Mouse (Mus musculus): ENCODE measurements around the gene Rassf3.

Gene Rassf3

GRCm38 (mm10) chr10:121390602-121391001 is 85.5 kb downstream of the Rassf3 start:
- TF ChIP-seq NANOG (IDR thresholded peaks at IDR 0.05; ENCODE audit: borderline replicate concordance, low read length): no peak
- TF ChIP-seq POU5F1 (IDR thresholded peaks at IDR 0.05; ENCODE audit: borderline replicate concordance, low read length): no peak
- no peak for TF ChIP-seq CTCF (conservative IDR thresholded peaks at IDR 0.05; ENCODE audit: low read length)
- Histone ChIP-seq H3K27me3 (ENCODE audit: insufficient read depth, low read length) (no peaks in the 10 kb centered on the region), H3K4me1 (replicated peaks; ENCODE audit: low read depth, low read length) (peaks cover 49% of the 10 kb centered on the region), H3K36me3 (ENCODE audit: insufficient read depth, low read length) (peaks cover 97% of the 10 kb centered on the region), H3K9me3 (ENCODE audit: low read length) (no peaks in the 10 kb centered on the region), H3K4me3 (replicated peaks; ENCODE audit: low read length) (no peak overlapping the region)

- Histone ChIP-seq H3K36me3 (ENCODE audit: insufficient read depth, low read length) (peaks cover 97% of the 10 kb centered on the region), H3K4me1 (replicated peaks; ENCODE audit: low read depth, low read length) (peaks cover 40% of the 10 kb centered on the region), H3K27me3 (ENCODE audit: insufficient read depth, low read length) (no peaks in the 10 kb centered on the region), H3K4me3 (replicated peaks; ENCODE audit: low read length) (0 out of 2 replicates have a peak overlapping the region, but pooled peaks have one; percentile 1), H3K9me3 (ENCODE audit: low read length) (no peaks in the 10 kb centered on the region)
- TF ChIP-seq POU5F1 (IDR thresholded peaks at IDR 0.05; ENCODE audit: borderline replicate concordance, low read length) (no peak), NANOG (IDR thresholded peaks at IDR 0.05; ENCODE audit: borderline replicate concordance, low read length) (no peak)
Observed at GRCm38 (mm10) chr10:121386347-121386746, 89.8 kb downstream of the Rassf3 start.

- TF ChIP-seq CTCF (conservative IDR thresholded peaks at IDR 0.05; ENCODE audit: low read length) (no peak), POU5F1 (IDR thresholded peaks at IDR 0.05; ENCODE audit: borderline replicate concordance, low read length) (no peak), NANOG (IDR thresholded peaks at IDR 0.05; ENCODE audit: borderline replicate concordance, low read length) (no peak)
- H3K9me3 ChIP-seq (ENCODE audit: low read length): no peaks in the 10 kb centered on the region
Observed at GRCm38 (mm10) chr10:121385695-121386094, 90.5 kb downstream of the Rassf3 start.

GRCm38 (mm10) chr10:121384710-121385109 is 91.4 kb downstream of the Rassf3 start:
- no peaks in the 10 kb centered on the region for H3K27me3 ChIP-seq (ENCODE audit: insufficient read depth, low read length)
- peaks cover 97% of the 10 kb centered on the region for H3K36me3 ChIP-seq (ENCODE audit: insufficient read depth, low read length)
- H3K4me3 ChIP-seq (replicated peaks; ENCODE audit: low read length): no peak overlapping the region
- TF ChIP-seq NANOG (IDR thresholded peaks at IDR 0.05; ENCODE audit: borderline replicate concordance, low read length): no peak
- no peak for TF ChIP-seq POU5F1 (IDR thresholded peaks at IDR 0.05; ENCODE audit: borderline replicate concordance, low read length)
- TF ChIP-seq CTCF (conservative IDR thresholded peaks at IDR 0.05; ENCODE audit: low read length): no peak
- H3K4me1 ChIP-seq (replicated peaks; ENCODE audit: low read depth, low read length): peaks cover 35% of the 10 kb centered on the region
- H3K9me3 ChIP-seq (ENCODE audit: low read length): no peaks in the 10 kb centered on the region

More at GRCm38 (mm10) chr10:121385695-121386094, 90.5 kb downstream of the Rassf3 start:
- Histone ChIP-seq H3K36me3 (ENCODE audit: insufficient read depth, low read length) (peaks cover 97% of the 10 kb centered on the region), H3K4me3 (replicated peaks; ENCODE audit: low read length) (no peak overlapping the region), H3K27me3 (ENCODE audit: insufficient read depth, low read length) (no peaks in the 10 kb centered on the region), H3K4me1 (replicated peaks; ENCODE audit: low read depth, low read length) (peaks cover 45% of the 10 kb centered on the region)

- H3K4me3 ChIP-seq (replicated peaks; ENCODE audit: low read length): no peak overlapping the region
- no peak for TF ChIP-seq POU5F1 (IDR thresholded peaks at IDR 0.05; ENCODE audit: borderline replicate concordance, low read length)
- TF ChIP-seq CTCF (conservative IDR thresholded peaks at IDR 0.05; ENCODE audit: low read length): no peak
- no peak for TF ChIP-seq NANOG (IDR thresholded peaks at IDR 0.05; ENCODE audit: borderline replicate concordance, low read length)
- H3K9me3 ChIP-seq (ENCODE audit: low read length): no peaks in the 10 kb centered on the region
- peaks cover 96% of the 10 kb centered on the region for H3K36me3 ChIP-seq (ENCODE audit: insufficient read depth, low read length)
- no peaks in the 10 kb centered on the region for H3K27me3 ChIP-seq (ENCODE audit: insufficient read depth, low read length)
- peaks cover 29% of the 10 kb centered on the region for H3K4me1 ChIP-seq (replicated peaks; ENCODE audit: low read depth, low read length)
Observed at GRCm38 (mm10) chr10:121381280-121381679, 94.9 kb downstream of the Rassf3 start.

GRCm38 (mm10) chr10:121379387-121379786 is 96.8 kb downstream of the Rassf3 start:
- Histone ChIP-seq H3K4me3 (replicated peaks; ENCODE audit: low read length) (no peak overlapping the region), H3K36me3 (ENCODE audit: insufficient read depth, low read length) (peaks cover 95% of the 10 kb centered on the region), H3K4me1 (replicated peaks; ENCODE audit: low read depth, low read length) (peaks cover 36% of the 10 kb centered on the region), H3K9me3 (ENCODE audit: low read length) (no peaks in the 10 kb centered on the region), H3K27me3 (ENCODE audit: insufficient read depth, low read length) (no peaks in the 10 kb centered on the region)
- TF ChIP-seq NANOG (IDR thresholded peaks at IDR 0.05; ENCODE audit: borderline replicate concordance, low read length) (no peak), POU5F1 (IDR thresholded peaks at IDR 0.05; ENCODE audit: borderline replicate concordance, low read length) (no peak), CTCF (conservative IDR thresholded peaks at IDR 0.05; ENCODE audit: low read length) (peak; percentile 51)

GRCm38 (mm10) chr10:121376530-121377271 is 99.4 kb downstream of the Rassf3 start:
- H3K4me3 ChIP-seq (replicated peaks; ENCODE audit: low read length): no peak overlapping the region
- H3K4me1 ChIP-seq (replicated peaks; ENCODE audit: low read depth, low read length): peaks cover 44% of the 10 kb centered on the region
- TF ChIP-seq NANOG (IDR thresholded peaks at IDR 0.05; ENCODE audit: borderline replicate concordance, low read length) (no peak), CTCF (conservative IDR thresholded peaks at IDR 0.05; ENCODE audit: low read length) (no peak), POU5F1 (IDR thresholded peaks at IDR 0.05; ENCODE audit: borderline replicate concordance, low read length) (no peak)
- H3K27me3 ChIP-seq (ENCODE audit: insufficient read depth, low read length): no peaks in the 10 kb centered on the region
- H3K9me3 ChIP-seq (ENCODE audit: low read length): no peaks in the 10 kb centered on the region
- H3K36me3 ChIP-seq (ENCODE audit: insufficient read depth, low read length): peaks cover 79% of the 10 kb centered on the region

DNA sequence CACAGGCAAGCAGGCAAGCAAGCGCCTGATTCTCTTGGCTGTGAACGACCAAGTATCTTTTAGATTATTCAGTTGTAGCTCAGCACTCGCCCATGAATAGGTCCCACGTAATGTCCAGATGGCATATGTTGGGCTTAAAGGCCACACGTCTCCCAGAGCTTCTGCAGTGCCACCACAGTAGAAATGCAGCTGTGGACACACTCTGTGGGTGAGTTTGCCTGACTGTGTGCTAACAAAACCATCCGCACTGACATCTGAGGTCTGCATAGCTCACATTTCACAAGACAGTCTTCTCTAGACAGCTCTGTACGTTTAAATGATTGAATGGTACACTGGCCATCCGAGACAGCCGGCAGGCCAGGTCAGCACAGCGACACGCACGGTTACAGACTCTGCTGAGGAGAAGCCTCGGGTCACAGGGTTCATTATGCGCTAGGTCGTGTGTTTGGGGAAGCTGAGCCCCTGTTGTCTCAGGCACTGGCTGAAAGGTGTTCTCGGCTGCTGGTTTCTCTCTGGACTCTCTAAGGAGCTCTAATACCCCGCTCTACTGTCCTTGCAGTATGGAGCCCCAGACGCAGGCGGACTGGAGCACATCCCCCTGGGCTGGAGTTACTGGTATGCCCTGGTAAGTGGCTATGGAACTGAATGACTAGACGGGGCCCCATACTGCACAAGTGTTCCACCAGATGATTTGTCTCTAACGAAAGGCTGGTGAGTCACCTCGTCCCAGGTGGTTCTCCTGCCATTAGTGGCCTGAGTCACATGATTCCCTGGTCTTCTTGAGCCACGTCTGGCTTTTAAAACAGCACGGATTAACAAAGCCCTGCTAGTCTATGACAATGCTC is 100.3 kb downstream of the Rassf3 start:
- H3K36me3 ChIP-seq (ENCODE audit: insufficient read depth, low read length): peaks cover 75% of the 10 kb centered on the region
- H3K4me1 ChIP-seq (replicated peaks; ENCODE audit: low read depth, low read length): peaks cover 39% of the 10 kb centered on the region
- H3K27me3 ChIP-seq (ENCODE audit: insufficient read depth, low read length): no peaks in the 10 kb centered on the region
- TF ChIP-seq NANOG (IDR thresholded peaks at IDR 0.05; ENCODE audit: borderline replicate concordance, low read length) (no peak), POU5F1 (IDR thresholded peaks at IDR 0.05; ENCODE audit: borderline replicate concordance, low read length) (no peak), CTCF (conservative IDR thresholded peaks at IDR 0.05; ENCODE audit: low read length) (no peak; the same call in 1 of the 2 replicates)
- H3K4me3 ChIP-seq (replicated peaks; ENCODE audit: low read length): no peak overlapping the region
- H3K9me3 ChIP-seq (ENCODE audit: low read length): no peaks in the 10 kb centered on the region
